ENCODE assay signal across 8 mouse cellular contexts in the genomic region with DNA sequence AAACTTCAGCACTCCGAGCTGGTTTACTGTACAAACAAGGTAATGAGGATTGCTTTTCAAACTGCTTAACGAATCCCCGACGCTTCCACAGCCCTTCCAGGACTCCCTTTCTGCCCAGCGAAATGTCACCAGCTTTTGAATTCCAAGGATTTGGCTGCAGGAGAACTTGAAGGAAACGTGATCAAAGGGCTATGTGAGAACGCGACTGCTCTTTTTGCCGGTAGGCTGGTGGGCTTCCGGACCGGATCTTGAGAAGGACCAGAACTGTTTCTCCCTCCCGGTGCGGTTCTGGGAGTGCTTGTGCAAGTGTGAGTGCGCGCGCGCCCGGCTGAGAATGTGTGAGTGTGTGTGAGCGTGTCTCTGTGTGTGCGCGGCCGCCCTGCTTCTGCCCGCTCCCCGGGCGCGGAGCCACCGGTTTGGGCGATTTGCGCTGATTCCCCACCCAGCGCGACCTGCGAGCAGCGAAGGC. TPM values are rescaled to one million over a fixed set of nuclear protein-coding genes. Genes with fewer than 3 reads are reported as not detected.
A peak's percentile ranks its signal among the peaks of the same experiment; 100 is the strongest.
DNase-seq lines count a peak whose midpoint lies in the region; ATAC-seq and TF ChIP-seq lines count a peak whose summit lies in the region.

No protein-coding gene starts in this region.

- WGBS in forebrain, embryonic 13.5 days = under 1% methylated on average over 33 of the region's 33 CpGs
- WGBS in neural tube, embryonic 11.5 days = under 1% methylated on average over 33 of the region's 33 CpGs

- H3K4me3 ChIP-seq in ES-E14 (ENCODE audit: insufficient read depth in 1 of 2, low read depth in 1 of 2, low read length in 2 of 2, poor library complexity in 1 of 2, severe bottlenecking in 1 of 2) = peak overlapping the region; percentile 27 to 52; a peak in 3 of 4 replicates
- peak overlapping the region; percentile 59 for H3K4me3 ChIP-seq in forebrain, embryonic 13.5 days
- H3K4me3 ChIP-seq in neural tube, embryonic 11.5 days (ENCODE audit: low read depth, low read length) = peak overlapping the region; percentile 54

- H3K36me3 ChIP-seq in ES-E14 (ENCODE audit: control insufficient read depth, insufficient read depth, low read length, poor library complexity, severe bottlenecking) = no peaks in the 10 kb centered on the region
- H3K36me3 ChIP-seq in forebrain, embryonic 13.5 days (ENCODE audit: poor library complexity, severe bottlenecking) = no peaks in the 10 kb centered on the region
- H3K36me3 ChIP-seq in neural tube, embryonic 11.5 days (ENCODE audit: control insufficient read depth, insufficient read depth, low read length) = no peaks in the 10 kb centered on the region

- ATAC-seq in cerebellum, adult (ENCODE audit: insufficient number of reproducible peaks, low FRiP score, low TSS enrichment) = no peak
- ATAC-seq in forebrain, embryonic 13.5 days = no peak
- no peak for ATAC-seq in neural tube, embryonic 11.5 days (ENCODE audit: insufficient read depth, low FRiP score, low TSS enrichment)

- peak overlapping the region; percentile 79 for H3K4me2 ChIP-seq in forebrain, embryonic 13.5 days
- H3K4me2 ChIP-seq in neural tube, embryonic 11.5 days (ENCODE audit: low read depth) = peak overlapping the region; percentile 65

- H3K9ac ChIP-seq in ES-E14 (ENCODE audit: insufficient read depth, low read depth, low read length, poor library complexity, severe bottlenecking) = peak overlapping the region; percentile 40; the same call in 1 of the 2 replicates
- peak overlapping the region; percentile 75 for H3K9ac ChIP-seq in forebrain, embryonic 13.5 days
- H3K9ac ChIP-seq in neural tube, embryonic 11.5 days (ENCODE audit: low read length) = peak overlapping the region; percentile 37

- peaks cover 0 to 6% of the 10 kb centered on the region in 2 experiments; a peak in 1 of 4 replicates for H3K4me1 ChIP-seq in ES-E14 (ENCODE audit: control insufficient read depth in 2 of 2, insufficient read depth in 2 of 2, low read length in 2 of 2, poor library complexity in 1 of 2)
- H3K4me1 ChIP-seq in forebrain, embryonic 13.5 days = peaks cover 22% of the 10 kb centered on the region
- H3K4me1 ChIP-seq in neural tube, embryonic 11.5 days (ENCODE audit: control insufficient read depth, insufficient read depth, low read length) = peaks cover 3% of the 10 kb centered on the region; the same call in 1 of the 2 replicates

- DNase-seq in cerebellum, adult 9-11 months = peak; percentile 11
- DNase-seq in ES-E14 (ENCODE audit: low read depth, low spot score) = no peak
- peak; percentile 46 to 51 for DNase-seq in layer of hippocampus, postnatal 25 days (ENCODE audit: extremely low spot score in 1 of 2, low spot score in 1 of 2)
- peak; percentile 46 for DNase-seq in neural tube, embryonic 11.5 days (ENCODE audit: low spot score)
- DNase-seq in urinary bladder, postnatal 36 days (ENCODE audit: low spot score in 2 of 2) = no peak
- no peak for DNase-seq in natural killer cell, adult 2 months (ENCODE audit: low spot score in 2 of 2)

- H3K27ac ChIP-seq in ES-E14 (ENCODE audit: insufficient read depth, low read depth, low read length, poor library complexity, severe bottlenecking) = no peak overlapping the region
- peak overlapping the region; percentile 41; the same call in 1 of the 2 replicates for H3K27ac ChIP-seq in forebrain, embryonic 13.5 days
- no peak overlapping the region for H3K27ac ChIP-seq in neural tube, embryonic 11.5 days (ENCODE audit: low read depth, low read length)

- H3K9me3 ChIP-seq in ES-E14 (ENCODE audit: control insufficient read depth, insufficient read depth, low read depth, low read length) = no peaks in the 10 kb centered on the region
- H3K9me3 ChIP-seq in forebrain, embryonic 13.5 days (replicated peaks) = no peaks in the 10 kb centered on the region
- H3K9me3 ChIP-seq in neural tube, embryonic 11.5 days (ENCODE audit: control insufficient read depth, low read length) = no peaks in the 10 kb centered on the region

- in situ Hi-C loops in ES-E14 (cut with MboI; ENCODE audit: low sequenced_read_pairs in 2 of 2, unreplicated experiment in 2 of 2) = no loop called here

- peaks cover 29% of the 10 kb centered on the region for H3K27me3 ChIP-seq in forebrain, embryonic 13.5 days
- H3K27me3 ChIP-seq in neural tube, embryonic 11.5 days (ENCODE audit: control insufficient read depth, insufficient read depth, low read length) = peaks cover 27% of the 10 kb centered on the region

TF ChIP-seq in ES-E14, 5 proteins besides CTCF, POLR2A, EP300 and RAD21:
- TF ChIP-seq ZNF384 (IDR thresholded peaks at IDR 0.05; ENCODE audit: low read depth, low read length) (no peak), CHD2 (IDR thresholded peaks at IDR 0.05; ENCODE audit: low read depth, low read length) (no peak), HCFC1 (IDR thresholded peaks at IDR 0.05; ENCODE audit: borderline replicate concordance, insufficient read depth, low read length) (no peak), ZC3H11A (IDR thresholded peaks at IDR 0.05; ENCODE audit: borderline replicate concordance, low read depth, low read length) (no peak), MAFK (IDR thresholded peaks at IDR 0.05; ENCODE audit: insufficient read depth, low read depth, low read length) (no peak)

RNA-seq across cellular contexts. Expression of a gene that starts 1.3 kb away (rescaled TPM):
- 0.22 and 0.37 TPM in 2 replicates for total RNA-seq in ES-E14 (2012; rRNA removed)
- polyA plus RNA-seq in forebrain, embryonic 13.5 days (2015; fragmentation: Nextera tagmentation; extraction: Ambion mirVana) = 23.6 and 24.5 TPM in 2 replicates
- total RNA-seq in layer of hippocampus, postnatal 25 days (2021) = 100 to 1,000 TPM in 1 of 2 experiments, 10 to 100 TPM in 1; 88.7 to 111 TPM
- polyA plus RNA-seq in neural tube, embryonic 11.5 days (2014; fragmentation: Nextera tagmentation; extraction: Ambion mirVana) = 5.4 and 5.8 TPM in 2 replicates

Comparison
In these comparisons a context has a peak if more than half of its experiments do, and no peak if none do; other contexts are left out.
1. DNase-seq: peak in cerebellum, adult 9-11 months (single experiment), layer of hippocampus, postnatal 25 days (2 of 2) and neural tube, embryonic 11.5 days (single experiment); none in ES-E14 (single experiment), urinary bladder, postnatal 36 days (0 of 2) and natural killer cell, adult 2 months (0 of 2).
2. RNA of a gene that starts 1.3 kb away (total RNA-seq): 88.7 to 111 TPM in layer of hippocampus, postnatal 25 days; 0.22 to 0.37 TPM in ES-E14; every median in the first group is over 10 times any median in the second.
3. Peak in every context shown above with its lines, with median percentiles within 50 percentile points of each other: H3K4me3 ChIP-seq and H3K9ac ChIP-seq.